Mouse (Mus musculus): ENCODE data around the gene Arid3b.
"Not testable (repeated sequence)": the region's sequence is repeated elsewhere in the genome, so short reads cannot be mapped to it uniquely, and the experiment has no call there.

The Arid3b gene

DNA sequence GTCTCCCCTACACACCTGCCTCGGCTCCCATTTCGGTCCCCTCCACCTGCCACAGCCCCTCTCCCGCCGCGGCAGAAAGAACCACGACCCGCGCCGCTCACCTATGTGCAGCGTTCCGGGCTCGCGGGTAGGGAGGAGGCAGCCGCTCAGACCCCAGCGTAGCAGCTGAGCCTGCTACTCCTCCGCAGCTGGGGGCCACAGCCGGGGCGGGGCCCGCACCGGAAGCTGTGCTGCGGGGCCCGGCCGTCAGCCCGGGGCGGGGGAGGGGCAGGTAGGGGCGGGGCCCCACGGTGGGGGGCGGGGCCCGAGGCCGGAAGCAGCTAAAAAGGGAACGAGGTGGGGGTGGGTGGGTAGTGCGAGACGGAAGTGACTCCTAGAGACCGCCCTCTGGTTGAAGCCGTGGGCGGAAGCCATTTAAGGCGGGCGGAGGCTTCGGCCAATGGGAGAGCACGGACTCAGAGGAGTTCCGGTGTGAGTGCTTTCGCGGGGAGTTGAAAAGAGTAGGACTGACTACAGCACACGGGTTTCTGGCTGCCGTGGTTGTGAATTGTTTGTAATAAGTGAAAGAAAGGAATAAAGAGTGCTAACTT, at the start of gene Arid3b:
Gene Arid3b (minus strand): TSS at position 213 of the 590 bp plus-strand sequence.
- peak; percentile 90 for DNase-seq

- DNase-seq = no peak
Measured at GRCm38 (mm10) chr9:57883413-57883812, 46.8 kb upstream of the Arid3b start.

DNA sequence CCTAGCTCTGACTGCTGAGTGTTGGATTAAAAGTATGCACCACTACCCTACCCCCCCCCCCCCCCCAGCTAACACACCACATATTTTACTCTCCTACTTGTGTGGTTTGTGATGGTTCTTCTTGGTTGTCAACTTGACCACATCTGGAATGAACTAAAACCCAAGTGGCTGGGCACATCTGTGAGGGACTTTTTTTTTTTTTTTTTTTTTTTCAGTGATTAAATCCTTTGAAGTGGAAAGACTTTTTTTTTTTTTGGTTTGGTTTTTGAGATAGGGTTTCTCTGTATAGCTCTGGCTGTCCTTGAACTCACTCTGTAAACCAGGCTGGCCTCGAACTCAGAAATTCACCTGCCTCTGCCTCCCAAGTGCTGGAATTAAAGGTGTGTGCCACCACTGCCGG, 45.2 kb upstream of the Arid3b start:
- DNase-seq = not testable (repeated sequence)

DNA sequence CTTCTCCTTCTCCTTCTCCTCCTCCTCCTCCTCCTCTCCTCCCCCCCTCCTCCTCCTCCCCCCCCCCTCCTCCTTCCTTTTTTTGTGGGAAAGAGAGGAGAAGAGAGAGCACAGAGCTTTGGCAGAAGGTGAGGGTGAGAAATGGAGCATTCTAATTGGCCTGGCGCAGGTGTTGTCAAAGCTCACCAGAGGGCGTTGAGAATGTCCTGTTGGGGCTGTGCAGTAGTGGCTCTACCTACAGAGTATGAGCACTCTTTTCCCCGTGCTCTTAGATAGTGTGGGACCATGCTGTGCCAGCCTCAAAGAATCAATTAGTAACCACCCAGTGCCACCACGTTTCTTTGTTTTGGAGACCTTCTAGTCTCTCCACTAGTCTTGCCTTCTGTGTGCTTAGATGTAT, 43.7 kb upstream of the Arid3b start:
- no peak for DNase-seq

GRCm38 (mm10) chr9:57879213-57879612, 42.6 kb upstream of the Arid3b start:
- DNase-seq = no peak

- DNase-seq = no peak
Measured at GRCm38 (mm10) chr9:57874994-57875393, 38.4 kb upstream of the Arid3b start.

DNA sequence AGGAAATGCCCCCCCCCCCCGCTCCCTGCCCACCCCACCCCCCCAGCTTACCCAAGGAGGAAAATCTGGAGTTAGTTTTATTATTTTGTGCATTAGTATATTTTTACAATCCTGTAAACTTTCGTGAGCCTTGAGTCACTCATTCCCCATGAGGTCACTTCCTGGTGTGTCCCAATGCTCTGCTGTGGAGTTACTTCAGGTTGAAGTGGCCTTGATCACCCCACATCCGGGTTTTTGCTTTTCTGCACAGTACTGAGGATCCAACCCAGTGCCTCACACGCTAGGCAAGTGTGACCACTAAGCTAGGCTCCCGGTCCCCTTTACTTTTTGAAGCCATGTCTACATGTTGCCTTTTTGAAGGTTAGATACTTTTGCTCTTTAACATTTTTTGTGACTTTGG, 37.5 kb upstream of the Arid3b start:
- DNase-seq = no peak

GRCm38 (mm10) chr9:57870273-57870816, 33.8 kb upstream of the Arid3b start:
- DNase-seq = no peak

GRCm38 (mm10) chr9:57868767-57869166, 32.2 kb upstream of the Arid3b start:
- no peak for DNase-seq

DNA sequence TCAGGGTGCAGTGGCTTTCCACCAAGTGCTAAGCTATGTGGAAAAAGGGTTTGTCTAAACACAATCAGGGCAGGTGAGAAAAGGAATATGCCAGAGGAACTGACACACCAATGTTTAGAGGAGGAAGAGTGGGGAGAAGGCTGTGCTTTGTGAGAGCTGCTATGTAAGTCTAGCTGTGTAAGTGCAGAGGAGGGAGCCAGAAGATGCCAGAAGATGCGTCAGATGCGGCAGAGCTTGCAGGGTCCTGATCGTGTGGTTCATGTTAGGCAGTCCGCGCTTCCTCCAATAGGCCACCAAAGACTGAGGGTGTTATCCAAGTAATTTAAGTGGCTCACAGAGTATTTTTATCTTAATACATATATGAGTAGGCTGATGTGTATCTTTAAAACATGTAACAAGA, 31.3 kb upstream of the Arid3b start:
- DNase-seq = no peak

DNA sequence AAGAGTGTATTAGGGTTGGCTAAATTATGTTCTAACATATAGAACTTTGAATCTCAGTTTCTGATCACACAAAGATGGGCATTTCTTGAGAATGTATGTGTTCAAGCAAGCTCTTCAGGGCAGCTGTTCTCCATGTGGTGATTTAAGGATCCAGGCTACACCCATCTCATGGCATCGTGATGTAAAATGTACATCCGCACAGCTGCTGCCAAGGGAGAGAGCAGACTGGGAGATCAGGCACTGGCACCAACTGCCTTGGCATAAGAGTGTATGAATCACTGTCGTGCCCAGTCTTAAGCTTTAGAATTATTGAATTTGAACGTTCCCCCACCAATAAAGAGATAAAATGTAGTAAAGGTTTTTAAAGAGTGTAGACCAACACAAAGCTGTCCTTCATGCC, 30.6 kb upstream of the Arid3b start:
- no peak for DNase-seq

GRCm38 (mm10) chr9:57866530-57866929, 29.9 kb upstream of the Arid3b start:
- DNase-seq = no peak

- DNase-seq = no peak
Measured at GRCm38 (mm10) chr9:57864336-57864735, 27.7 kb upstream of the Arid3b start.

DNA sequence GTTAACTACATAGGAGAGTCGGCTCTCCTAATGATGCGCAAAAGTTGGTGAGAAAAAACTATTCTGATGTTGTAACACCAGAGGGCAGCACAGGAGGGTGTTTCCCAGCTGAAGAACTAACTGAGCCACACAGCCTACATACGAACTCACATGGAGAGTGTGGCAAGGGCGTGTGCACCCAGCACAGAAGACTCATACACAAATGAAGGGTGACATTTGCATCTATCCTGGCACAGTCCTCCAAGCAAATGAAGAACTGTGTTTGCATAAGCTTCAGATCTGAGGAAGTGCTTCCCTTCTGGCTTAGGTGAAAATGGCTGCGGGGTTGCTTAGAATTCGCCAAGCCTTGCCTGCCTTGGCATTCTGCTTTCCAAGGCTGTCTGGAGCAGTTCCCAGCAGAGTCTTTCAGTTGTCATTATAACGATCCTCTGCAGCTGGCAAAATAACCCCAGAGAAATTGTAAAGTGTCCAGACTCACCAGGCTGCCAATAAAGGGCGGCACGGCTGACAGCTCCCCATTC, 25.4 kb upstream of the Arid3b start:
- peak; percentile 82 for DNase-seq

- DNase-seq = no peak
Measured at GRCm38 (mm10) chr9:57856456-57856855, 19.9 kb upstream of the Arid3b start.

DNA sequence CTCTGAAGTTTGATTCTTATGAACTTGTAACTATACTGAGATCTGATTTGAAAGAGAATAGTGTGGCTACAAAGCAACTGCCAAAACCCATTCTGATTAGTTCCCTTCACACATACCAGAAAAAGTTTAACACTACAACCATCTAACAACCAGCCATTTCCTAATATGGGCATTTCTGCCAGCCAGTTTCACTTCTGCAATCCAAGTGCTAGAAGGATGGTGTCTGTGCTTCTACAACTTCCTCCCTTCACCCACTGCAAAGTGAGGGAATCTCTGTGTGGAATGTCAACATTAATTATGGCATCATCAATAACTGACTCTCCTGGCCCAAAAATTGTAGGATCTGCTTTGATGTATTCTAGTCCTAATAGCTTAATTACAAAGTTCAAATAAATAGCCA, 17.7 kb upstream of the Arid3b start:
- DNase-seq = no peak

GRCm38 (mm10) chr9:57839032-57839431, 2.4 kb upstream of the Arid3b start:
- DNase-seq = no peak

DNA sequence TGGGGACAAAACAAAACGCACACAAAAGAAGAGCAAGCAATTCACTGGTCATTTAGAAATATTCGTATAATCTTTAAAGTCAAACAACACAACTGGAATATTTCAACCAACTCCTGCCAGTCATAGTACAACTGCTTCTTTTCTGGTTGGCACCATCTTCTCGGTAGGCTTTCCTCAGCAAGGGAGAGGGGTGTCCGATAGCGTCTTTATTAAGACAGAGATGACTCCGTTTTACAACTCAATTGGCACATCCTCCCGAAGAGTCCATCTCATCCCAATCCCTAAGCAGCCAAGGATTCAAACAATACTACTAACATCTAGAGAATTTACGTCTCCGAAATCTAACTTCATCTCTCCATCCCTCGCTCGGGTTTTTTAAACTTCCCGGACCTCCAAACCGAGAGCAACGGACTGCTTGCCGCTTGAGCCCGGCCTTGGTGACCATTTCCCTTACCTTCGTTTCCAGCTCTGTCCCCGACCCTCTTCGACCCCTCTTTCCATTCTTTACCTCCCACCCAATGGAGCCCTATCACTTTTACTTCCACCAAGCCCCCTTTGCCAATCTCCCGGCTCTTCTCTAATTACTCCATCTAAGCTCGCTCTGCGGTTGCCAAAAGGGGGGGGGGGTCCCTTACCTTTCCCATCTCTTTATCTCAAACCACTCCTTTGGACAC, 615 bp downstream of the Arid3b start:
- peak; percentile 18 for DNase-seq

GRCm38 (mm10) chr9:57834629-57835417, 1.8 kb downstream of the Arid3b start:
- DNase-seq = no peak

GRCm38 (mm10) chr9:57833762-57834471, 2.7 kb downstream of the Arid3b start:
- no peak for DNase-seq

DNA sequence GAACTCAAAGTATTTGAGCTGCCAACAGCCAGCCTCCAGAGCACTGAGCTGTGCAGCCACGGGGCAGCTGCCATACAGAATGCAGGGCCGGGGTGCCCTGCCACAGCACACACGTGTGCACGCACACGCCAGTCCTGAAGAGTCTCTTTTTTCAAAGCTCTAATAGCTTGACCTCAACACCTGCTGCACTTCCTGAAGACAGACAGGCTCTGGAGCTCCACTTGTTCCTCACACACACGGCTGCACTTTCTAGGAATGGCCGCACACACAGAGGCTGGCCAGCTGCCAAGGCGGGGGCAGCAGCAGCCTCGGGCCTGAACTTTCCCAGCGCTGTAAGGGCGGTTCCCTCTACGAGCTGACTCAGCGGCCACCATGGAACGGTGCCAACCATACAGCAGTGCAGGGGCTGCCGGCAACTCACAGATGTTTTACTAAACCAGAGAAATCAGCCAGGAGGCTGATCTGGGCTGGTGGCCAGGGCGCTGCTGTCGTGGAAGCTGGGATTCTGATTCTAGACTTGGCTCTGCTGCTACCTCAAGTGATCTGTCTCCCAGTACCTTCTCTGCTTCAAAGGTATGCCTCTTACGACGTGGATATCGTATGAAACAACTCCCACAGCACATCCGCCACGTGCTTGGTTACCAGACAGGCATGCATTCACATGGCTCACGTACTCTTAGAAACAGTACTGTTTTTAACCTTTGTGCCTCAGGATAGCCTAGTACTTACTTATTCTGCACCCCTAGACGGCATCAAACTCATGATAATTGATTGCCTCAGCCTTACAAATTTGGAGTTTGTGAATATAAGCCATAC, 5.1 kb downstream of the Arid3b start:
- peak; percentile 57 for DNase-seq

Data from cerebellum, adult 9-10 months (tissue).